Mouse (Mus musculus): ENCODE measurements at regions not wholly inside any gene's neighbourhood (a gene's known extent, or its start where the extent isn't known, plus 50 kb on each side); places are given as distances from the start of the nearest gene placed in this dataset.
A peak's percentile ranks its signal among the peaks of the same experiment; 100 is the strongest.

- H3K36me3 ChIP-seq, result no peaks in the 10 kb centered on the region
- H3K4me2 ChIP-seq (replicated peaks), result no peak overlapping the region
- H3K27ac ChIP-seq, result no peak overlapping the region
- no peaks in the 10 kb centered on the region for H3K4me1 ChIP-seq
- no peak overlapping the region for H3K4me3 ChIP-seq
- WGBS, result 58% methylated on average over 4 of the region's 4 CpGs
- 0 out of 2 replicates have a peak, but pooled peaks have one; percentile 10 for ATAC-seq (ENCODE audit: insufficient number of reproducible peaks, insufficient read depth, low FRiP score, low TSS enrichment)
- H3K27me3 ChIP-seq, result no peaks in the 10 kb centered on the region
- H3K9me3 ChIP-seq, result no peaks in the 10 kb centered on the region
- H3K9ac ChIP-seq, result no peak overlapping the region
Observed at GRCm38 (mm10) chr15:30029257-30029899, 143.0 kb upstream of the Ctnnd2 start.

- H3K9ac ChIP-seq, result no peak overlapping the region
- H3K4me1 ChIP-seq, result no peaks in the 10 kb centered on the region
- WGBS, result 91% methylated on average over 2 of the region's 2 CpGs
- no peaks in the 10 kb centered on the region for H3K27me3 ChIP-seq
- ATAC-seq (ENCODE audit: insufficient number of reproducible peaks, insufficient read depth, low FRiP score, low TSS enrichment), result no peak
- H3K4me2 ChIP-seq (replicated peaks), result no peak overlapping the region
- H3K9me3 ChIP-seq, result no peaks in the 10 kb centered on the region
- no peak overlapping the region for H3K27ac ChIP-seq
- no peak overlapping the region for H3K4me3 ChIP-seq
- no peaks in the 10 kb centered on the region for H3K36me3 ChIP-seq
Observed at GRCm38 (mm10) chr15:30035367-30035766, 137.0 kb upstream of the Ctnnd2 start.

GRCm38 (mm10) chr15:30050851-30051250 is 121.5 kb upstream of the Ctnnd2 start:
- Histone ChIP-seq H3K27me3 (no peaks in the 10 kb centered on the region), H3K27ac (no peak overlapping the region), H3K4me1 (no peaks in the 10 kb centered on the region), H3K9me3 (no peaks in the 10 kb centered on the region), H3K4me3 (no peak overlapping the region), H3K9ac (no peak overlapping the region), H3K36me3 (no peaks in the 10 kb centered on the region), H3K4me2 (replicated peaks) (no peak overlapping the region)
- WGBS, result 79% methylated on average over 5 of the region's 5 CpGs
- no peak for ATAC-seq (ENCODE audit: insufficient number of reproducible peaks, insufficient read depth, low FRiP score, low TSS enrichment)

GRCm38 (mm10) chr15:30059808-30060207 is 112.6 kb upstream of the Ctnnd2 start:
- no peak overlapping the region for H3K27ac ChIP-seq
- 78% methylated on average over 7 of the region's 7 CpGs for WGBS
- no peak for ATAC-seq (ENCODE audit: insufficient number of reproducible peaks, insufficient read depth, low FRiP score, low TSS enrichment)
- no peak overlapping the region for H3K4me2 ChIP-seq (replicated peaks)
- no peaks in the 10 kb centered on the region for H3K9me3 ChIP-seq
- H3K4me1 ChIP-seq, result no peaks in the 10 kb centered on the region
- no peak overlapping the region for H3K9ac ChIP-seq
- H3K27me3 ChIP-seq, result no peaks in the 10 kb centered on the region
- H3K4me3 ChIP-seq, result no peak overlapping the region
- H3K36me3 ChIP-seq, result no peaks in the 10 kb centered on the region

- H3K36me3 ChIP-seq, result no peaks in the 10 kb centered on the region
- WGBS, result 78% methylated on average over 3 of the region's 3 CpGs
- H3K9me3 ChIP-seq, result no peaks in the 10 kb centered on the region
- H3K4me3 ChIP-seq, result no peak overlapping the region
- ATAC-seq (ENCODE audit: insufficient number of reproducible peaks, insufficient read depth, low FRiP score, low TSS enrichment), result no peak
- H3K27ac ChIP-seq, result no peak overlapping the region
- H3K27me3 ChIP-seq, result no peaks in the 10 kb centered on the region
- no peak overlapping the region for H3K9ac ChIP-seq
- H3K4me2 ChIP-seq (replicated peaks), result no peak overlapping the region
- no peaks in the 10 kb centered on the region for H3K4me1 ChIP-seq
Observed at GRCm38 (mm10) chr15:30060505-30061342, 111.7 kb upstream of the Ctnnd2 start.

GRCm38 (mm10) chr15:30071668-30072067 is 100.7 kb upstream of the Ctnnd2 start:
- no peak for ATAC-seq (ENCODE audit: insufficient number of reproducible peaks, insufficient read depth, low FRiP score, low TSS enrichment)
- H3K27ac ChIP-seq, result no peak overlapping the region
- H3K4me3 ChIP-seq, result no peak overlapping the region
- WGBS, result 49% methylated on average over 2 of the region's 2 CpGs
- H3K9ac ChIP-seq, result no peak overlapping the region
- H3K27me3 ChIP-seq, result no peaks in the 10 kb centered on the region
- no peak overlapping the region for H3K4me2 ChIP-seq (replicated peaks)
- no peaks in the 10 kb centered on the region for H3K4me1 ChIP-seq
- H3K36me3 ChIP-seq, result no peaks in the 10 kb centered on the region
- H3K9me3 ChIP-seq, result 0 out of 2 replicates have a peak, but pooled peaks cover 9% of the 10 kb centered on the region

GRCm38 (mm10) chr15:30072301-30072700 is 100.1 kb upstream of the Ctnnd2 start:
- H3K4me1 ChIP-seq, result no peaks in the 10 kb centered on the region
- WGBS, result 45% methylated on average over 1 of the region's 1 CpGs
- H3K9me3 ChIP-seq, result 0 out of 2 replicates have a peak, but pooled peaks cover 9% of the 10 kb centered on the region
- H3K27me3 ChIP-seq, result no peaks in the 10 kb centered on the region
- H3K27ac ChIP-seq, result no peak overlapping the region
- no peak overlapping the region for H3K9ac ChIP-seq
- H3K4me3 ChIP-seq, result no peak overlapping the region
- ATAC-seq (ENCODE audit: insufficient number of reproducible peaks, insufficient read depth, low FRiP score, low TSS enrichment), result no peak
- no peak overlapping the region for H3K4me2 ChIP-seq (replicated peaks)
- H3K36me3 ChIP-seq, result no peaks in the 10 kb centered on the region

GRCm38 (mm10) chr15:30087120-30087519 is 85.3 kb upstream of the Ctnnd2 start:
- ATAC-seq (ENCODE audit: insufficient number of reproducible peaks, insufficient read depth, low FRiP score, low TSS enrichment), result no peak
- Histone ChIP-seq H3K27ac (no peak overlapping the region), H3K9me3 (no peaks in the 10 kb centered on the region), H3K36me3 (no peaks in the 10 kb centered on the region), H3K4me2 (replicated peaks) (no peak overlapping the region), H3K4me3 (no peak overlapping the region), H3K27me3 (no peaks in the 10 kb centered on the region), H3K9ac (no peak overlapping the region), H3K4me1 (no peaks in the 10 kb centered on the region)
- 91% methylated on average over 6 of the region's 6 CpGs for WGBS

GRCm38 (mm10) chr15:30122061-30122460 is 50.3 kb upstream of the Ctnnd2 start:
- no peak overlapping the region for H3K4me2 ChIP-seq (replicated peaks)
- no peak for ATAC-seq (ENCODE audit: insufficient number of reproducible peaks, insufficient read depth, low FRiP score, low TSS enrichment)
- H3K9ac ChIP-seq, result no peak overlapping the region
- no peaks in the 10 kb centered on the region for H3K36me3 ChIP-seq
- WGBS, result 73% methylated on average over 3 of the region's 3 CpGs
- H3K27me3 ChIP-seq, result no peaks in the 10 kb centered on the region
- H3K27ac ChIP-seq, result no peak overlapping the region
- no peaks in the 10 kb centered on the region for H3K4me1 ChIP-seq
- H3K4me3 ChIP-seq, result no peak overlapping the region
- H3K9me3 ChIP-seq, result no peaks in the 10 kb centered on the region
